Mouse (Mus musculus) heart, adult 9 months (tissue): ENCODE data around the gene Surf6.

ENCODE experiments used
- DNase-seq, 2 experiments: peaks; one replicate each; pipeline ENCODE4 v3.0.0; 2022; ENCODE audit warnings: low spot score in 2 of 2

Gene Surf6

DNA sequence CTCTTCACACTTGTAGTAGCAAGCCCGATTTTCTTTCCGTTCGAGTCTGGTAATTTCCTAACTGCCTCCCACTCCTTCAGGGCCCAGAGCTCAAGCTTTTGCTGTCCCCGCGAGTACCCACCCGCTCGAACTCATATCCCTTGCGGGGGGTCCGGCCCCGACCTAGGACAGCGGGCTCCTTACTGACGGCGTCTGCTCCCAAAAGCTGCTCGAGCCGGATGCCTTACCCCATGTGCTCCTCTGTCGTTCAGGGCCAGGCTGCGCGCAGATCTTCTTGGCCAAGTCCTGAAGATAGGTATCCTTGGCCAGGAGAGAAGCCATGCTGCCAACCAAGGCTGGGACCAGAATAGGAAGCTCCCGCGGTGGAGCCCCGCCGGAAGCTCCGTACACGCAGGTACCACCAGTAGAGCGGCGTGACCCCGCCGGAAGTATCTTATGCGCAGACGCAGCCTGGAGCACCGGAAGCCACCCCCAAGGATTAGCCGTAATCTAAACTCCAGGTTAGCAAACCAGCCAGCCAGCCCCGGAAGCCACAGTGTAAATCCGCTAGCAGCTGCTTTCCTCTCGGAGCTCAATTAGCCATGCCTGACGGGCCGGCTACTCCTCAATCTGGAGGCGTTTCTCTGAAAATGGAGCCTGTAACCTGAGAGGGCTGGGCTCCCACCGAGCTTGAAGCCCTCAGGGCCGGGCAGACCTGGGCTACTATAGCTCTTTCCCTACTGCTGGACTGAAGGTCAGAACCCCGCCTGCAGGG lies at the start of gene Surf6:
Gene Surf6 (minus strand): TSS at position 413 of the 754 bp plus-strand sequence.
- DNase-seq, result peak; percentile 95 to 96

DNA sequence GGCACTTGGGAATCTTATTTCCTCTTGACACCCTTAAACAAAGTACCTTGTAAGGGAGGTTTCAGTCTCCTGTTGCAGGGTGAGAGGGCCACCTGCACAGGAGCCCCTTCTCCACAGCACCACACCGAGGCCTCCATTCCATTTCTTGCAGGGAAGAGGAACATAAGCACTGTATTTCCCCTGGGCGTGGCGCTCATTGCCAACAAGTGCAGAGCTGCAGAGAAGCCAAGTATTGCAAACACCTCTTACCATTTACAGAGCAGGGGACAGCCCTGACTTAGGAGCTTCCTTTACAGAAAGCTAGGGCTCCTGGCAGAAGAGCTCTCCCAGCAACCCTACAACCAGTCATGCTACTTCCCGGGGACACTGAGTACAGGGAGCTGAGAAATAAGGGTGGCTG lies 49.5 kb upstream of the Surf6 start:
- no peak for DNase-seq

DNA sequence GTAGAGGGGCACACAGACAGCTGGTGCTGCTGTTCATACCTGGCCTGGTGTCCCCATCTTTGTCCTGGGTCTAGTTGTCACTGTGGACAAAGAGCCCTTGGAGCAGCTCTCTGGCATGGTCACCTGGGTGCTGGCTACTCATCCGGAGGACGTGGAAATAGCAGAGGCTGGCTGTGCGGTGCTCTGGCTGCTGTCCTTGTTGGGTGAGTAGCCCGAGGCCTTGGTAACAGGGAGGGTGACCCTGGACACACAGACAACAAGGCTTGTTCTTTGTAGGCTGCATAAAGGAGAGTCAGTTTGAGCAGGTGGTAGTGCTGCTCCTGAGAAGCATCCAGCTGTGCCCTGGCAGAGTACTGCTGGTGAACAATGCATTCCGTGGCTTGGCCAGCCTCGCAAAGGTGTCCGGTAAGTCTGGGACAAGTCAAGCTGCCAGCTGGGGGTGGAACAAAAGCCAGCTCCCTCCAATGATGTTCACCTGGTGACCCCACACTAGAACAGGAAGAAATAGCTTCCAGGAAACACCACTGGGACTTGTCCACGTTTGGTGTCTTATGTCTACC lies 48.7 kb upstream of the Surf6 start:
- no peak for DNase-seq

- no peak for DNase-seq
Measured at GRCm38 (mm10) chr2:26950411-26950810, 47.7 kb upstream of the Surf6 start.

DNA sequence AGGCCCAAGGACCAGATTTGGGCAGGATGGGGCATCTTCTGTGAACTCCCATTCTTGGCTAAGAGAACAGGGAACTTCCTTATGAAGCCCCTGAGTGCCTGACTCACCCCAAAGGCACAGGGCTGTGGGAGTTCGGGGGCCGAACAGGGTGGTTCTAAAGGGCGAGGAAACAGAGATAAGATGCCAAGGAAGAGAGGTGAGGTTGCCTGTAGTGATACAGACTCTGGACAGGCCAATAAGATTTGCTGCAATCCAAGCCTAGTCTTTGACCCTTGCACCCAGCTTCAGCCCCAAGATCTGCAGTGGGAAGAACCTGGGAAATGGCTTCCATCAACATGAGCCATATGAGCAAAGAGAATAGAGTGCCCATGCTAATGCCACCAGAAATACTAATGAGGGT lies 40.6 kb upstream of the Surf6 start:
- DNase-seq, result no peak

- DNase-seq, result no peak
Measured at GRCm38 (mm10) chr2:26941539-26941938, 38.9 kb upstream of the Surf6 start.

DNA sequence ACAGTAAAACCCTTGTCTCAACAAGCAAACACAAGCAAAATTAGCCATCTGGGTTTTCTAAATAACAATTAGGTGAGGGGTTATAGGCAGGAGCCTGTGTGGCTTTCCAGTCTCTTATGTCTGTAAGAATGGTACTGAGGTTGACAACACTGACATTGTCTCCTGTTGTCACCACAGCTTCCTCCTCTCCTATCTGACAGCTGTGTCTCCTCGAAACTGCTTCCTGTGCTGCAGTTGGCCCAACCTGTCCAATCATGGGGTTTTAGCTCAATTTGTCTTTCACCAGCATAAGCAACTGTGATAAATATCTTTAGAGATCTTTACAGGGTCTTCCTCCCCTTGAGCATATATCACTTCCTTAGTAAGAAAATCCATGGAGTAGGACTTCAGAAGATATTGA lies 33.7 kb upstream of the Surf6 start:
- DNase-seq, result no peak

- DNase-seq, result no peak
Measured at GRCm38 (mm10) chr2:26935286-26935685, 32.6 kb upstream of the Surf6 start.

GRCm38 (mm10) chr2:26933304-26934055 lies 30.8 kb upstream of the Surf6 start, which contains the start of the genes Surf4 and Stkld1:
Gene Surf4 (minus strand): TSS chr2:26933928.
Gene Stkld1 (plus strand): TSS chr2:26934047.
- DNase-seq, result peak; percentile 89 to 93

GRCm38 (mm10) chr2:26932473-26933303 lies 30.0 kb upstream of the Surf6 start:
- DNase-seq, result peak; percentile 24 to 47

GRCm38 (mm10) chr2:26930390-26930789 lies 27.7 kb upstream of the Surf6 start:
- DNase-seq, result peak in 1 of 2 experiments; percentile 60

DNA sequence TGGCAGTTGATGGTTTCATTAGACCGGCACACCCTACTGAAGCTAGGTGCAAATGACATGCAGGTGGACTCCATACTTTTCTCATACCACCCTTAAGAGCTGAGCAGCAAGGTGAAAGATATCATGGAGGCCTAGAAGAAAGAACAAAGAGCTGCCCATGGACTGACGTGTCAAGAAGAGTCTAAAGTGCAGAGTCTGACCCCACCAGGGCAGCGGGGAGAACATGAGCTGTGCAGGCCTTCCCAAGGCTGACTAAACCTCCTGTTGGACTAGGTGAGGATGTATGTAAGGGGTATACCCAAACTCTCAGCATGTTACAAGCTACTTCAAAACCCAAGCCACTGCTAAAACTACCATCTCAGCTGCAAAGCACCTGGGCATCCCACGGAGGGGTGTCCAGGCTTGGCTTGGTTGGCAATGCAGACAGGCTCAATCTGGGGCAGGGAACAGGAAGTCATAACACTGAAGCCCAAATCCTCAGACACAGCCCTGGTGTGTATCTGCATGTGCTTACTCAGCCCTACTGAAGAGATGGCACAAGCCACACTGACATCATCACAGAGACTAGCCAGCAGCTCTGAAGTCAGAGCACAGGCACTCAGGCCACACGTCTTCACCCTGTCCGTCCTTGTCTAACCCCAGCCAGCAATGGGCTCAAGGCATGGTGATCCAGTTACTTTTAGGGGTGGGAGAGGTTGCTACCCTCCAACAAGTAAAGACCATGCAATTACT lies 25.2 kb upstream of the Surf6 start:
- DNase-seq, result no peak

- no peak for DNase-seq
Measured at GRCm38 (mm10) chr2:26921784-26922183, 19.1 kb upstream of the Surf6 start.

DNA sequence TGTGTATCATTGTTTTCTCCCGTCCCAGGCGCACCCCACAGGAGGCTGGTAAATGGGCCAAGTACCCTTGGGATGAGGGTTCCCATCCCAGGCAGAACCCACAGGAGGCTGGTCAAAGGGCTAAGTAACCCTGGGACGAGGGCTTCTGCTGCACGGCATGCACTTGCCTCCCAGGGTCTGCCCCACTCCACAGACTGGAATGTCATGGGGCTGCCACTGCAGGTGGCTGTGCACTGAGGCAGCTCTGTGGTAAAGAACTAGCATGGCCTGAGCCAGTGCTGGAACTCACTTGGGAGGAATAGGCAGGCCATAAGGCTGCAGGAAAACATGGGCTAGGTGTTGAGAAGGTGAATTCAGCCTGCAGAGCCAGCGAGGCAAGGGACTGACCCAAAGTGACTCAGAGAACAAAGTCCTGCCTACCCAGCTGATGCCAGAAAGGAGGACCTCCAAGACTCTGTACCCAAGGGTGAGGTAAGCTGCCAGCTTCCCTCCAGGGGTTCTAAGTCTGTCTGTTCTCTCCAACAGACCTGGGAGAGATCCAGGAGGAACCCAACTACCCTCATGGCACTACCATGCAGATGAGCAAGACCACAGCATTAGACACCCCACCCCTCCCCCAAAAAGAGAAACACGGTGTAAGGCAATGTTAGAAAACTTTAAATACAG lies 17.6 kb upstream of the Surf6 start:
- no peak for DNase-seq

- DNase-seq, result no peak
Measured at GRCm38 (mm10) chr2:26919684-26920083, 17.0 kb upstream of the Surf6 start.

DNA sequence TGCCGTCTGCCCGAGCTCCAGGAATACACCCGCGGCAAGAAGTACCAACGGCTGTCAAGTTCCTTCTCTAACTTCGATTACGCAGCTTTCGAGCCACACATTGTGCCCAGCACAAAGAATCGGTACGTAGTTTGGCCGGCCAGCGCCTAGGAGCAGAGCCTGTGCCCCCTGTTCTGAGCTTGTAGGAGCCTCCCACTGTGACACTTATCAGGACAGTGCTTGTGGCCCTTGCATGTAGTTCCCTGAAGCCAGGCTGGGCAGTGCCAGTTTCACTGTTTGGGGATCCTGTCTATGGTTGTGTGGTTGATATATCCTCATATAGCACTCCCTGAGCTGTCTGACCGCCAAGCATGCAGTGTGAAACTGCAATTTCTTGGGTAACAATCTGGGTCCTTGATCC lies 14.1 kb upstream of the Surf6 start:
- DNase-seq, result no peak

GRCm38 (mm10) chr2:26915927-26916728 lies 13.4 kb upstream of the Surf6 start, which contains the start of the genes Surf2 and Surf1:
Gene Surf2 (plus strand): TSS chr2:26916367.
Gene Surf1 (minus strand): TSS chr2:26916530.
- peak; percentile 81 to 83 for DNase-seq

DNA sequence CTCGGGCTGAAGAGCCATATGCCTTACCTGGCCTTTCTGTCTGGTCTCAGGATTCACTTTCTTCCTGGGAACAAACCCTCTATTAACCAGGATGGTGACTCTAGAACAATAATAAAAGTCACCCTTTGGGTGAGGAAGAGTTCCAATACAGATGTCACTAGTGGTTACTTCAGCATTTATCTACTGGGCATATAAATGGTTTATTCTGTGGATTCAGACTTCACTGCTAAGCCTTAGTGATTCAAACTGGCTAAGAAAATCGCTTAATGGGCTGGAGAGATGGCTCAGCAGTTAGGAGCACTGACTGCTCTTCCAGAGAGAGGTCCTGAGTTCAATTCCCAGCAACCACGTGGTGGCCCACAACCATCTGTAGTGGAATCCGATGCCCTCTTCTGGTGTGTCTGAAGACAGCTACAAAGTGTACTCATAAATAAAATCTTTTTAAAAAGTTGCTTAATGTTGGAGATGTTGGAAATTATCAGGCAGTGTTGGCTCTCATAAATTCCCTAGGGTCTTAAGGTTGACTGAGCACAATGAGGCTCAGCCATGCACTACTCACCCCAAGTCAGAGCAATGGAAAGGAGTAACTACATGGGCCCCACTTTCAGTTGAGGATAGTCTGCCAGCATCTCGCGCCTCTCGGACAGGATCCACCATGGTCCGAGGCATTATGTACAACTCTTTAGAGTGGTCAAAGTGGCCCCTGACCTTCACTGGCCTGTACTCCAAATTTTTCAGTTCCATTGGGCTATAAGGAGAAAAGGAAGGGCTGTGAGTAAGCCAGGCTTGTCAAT lies 11.7 kb upstream of the Surf6 start:
- no peak for DNase-seq
